Mouse (Mus musculus) heart, postnatal 0 days (tissue): ENCODE measurements around the gene Agap2.

Experiments
- CTCF ChIP-seq: IDR thresholded peaks from 2 replicates; pipeline ENCODE4 v1.5.1; 2016; ENCODE audit warnings: antibody characterized with exemption, control low read depth, low read depth
- EP300 ChIP-seq: IDR thresholded peaks from 2 replicates; pipeline ENCODE4 v1.6.1; 2016; ENCODE audit warnings: antibody characterized with exemption, low read depth

GRCm38 (mm10) chr10:127083292-127083914, 8.3 kb downstream of the Agap2 start:
- TF ChIP-seq EP300 = no peak
- no peak for TF ChIP-seq CTCF
